Mouse (Mus musculus) thymus, postnatal 10 days (tissue): Measurements from ENCODE around the gene Uvrag.
A peak's percentile ranks its signal among the peaks of the same experiment; 100 is the strongest.
"Not testable (repeated sequence)": the region's sequence is repeated elsewhere in the genome, so short reads cannot be mapped to it uniquely, and the experiment has no call there.

Experiments
- DNase-seq, 2 experiments: peaks; one replicate each; pipeline ENCODE4 v3.0.0; 2021; ENCODE audit warnings: low spot score in 2 of 2

The Uvrag gene

GRCm38 (mm10) chr7:98976839-98977457 is 164.0 kb downstream of the Uvrag start:
- no peak for DNase-seq

- DNase-seq = no peak
Observed at GRCm38 (mm10) chr7:98974590-98974989, 166.4 kb downstream of the Uvrag start.

- no peak for DNase-seq
Observed at GRCm38 (mm10) chr7:98970721-98971120, 170.2 kb downstream of the Uvrag start.

- no peak for DNase-seq
Observed at GRCm38 (mm10) chr7:98968741-98969395, 172.1 kb downstream of the Uvrag start.

GRCm38 (mm10) chr7:98968082-98968674 is 172.8 kb downstream of the Uvrag start:
- no peak for DNase-seq

- DNase-seq = no peak
Observed at GRCm38 (mm10) chr7:98967672-98968071, 173.3 kb downstream of the Uvrag start.

GRCm38 (mm10) chr7:98963581-98963980 is 177.4 kb downstream of the Uvrag start:
- DNase-seq = not testable (repeated sequence)

- peak; percentile 12 to 74 for DNase-seq
Observed at GRCm38 (mm10) chr7:98962547-98963311, 178.2 kb downstream of the Uvrag start.

- DNase-seq = no peak
Observed at GRCm38 (mm10) chr7:98962074-98962473, 178.9 kb downstream of the Uvrag start.

GRCm38 (mm10) chr7:98960274-98960673 is 180.7 kb downstream of the Uvrag start:
- DNase-seq = no peak

GRCm38 (mm10) chr7:98959246-98959645 is 181.7 kb downstream of the Uvrag start:
- no peak for DNase-seq

- no peak for DNase-seq
Observed at GRCm38 (mm10) chr7:98958172-98958571, 182.8 kb downstream of the Uvrag start.

GRCm38 (mm10) chr7:98957111-98957741 is 183.7 kb downstream of the Uvrag start:
- DNase-seq = no peak

- no peak for DNase-seq
Observed at GRCm38 (mm10) chr7:98956609-98957008, 184.3 kb downstream of the Uvrag start.

GRCm38 (mm10) chr7:98953649-98954048 is 187.3 kb downstream of the Uvrag start:
- no peak for DNase-seq

GRCm38 (mm10) chr7:98944986-98945385 is 196.0 kb downstream of the Uvrag start:
- no peak for DNase-seq

GRCm38 (mm10) chr7:98943687-98944086 is 197.3 kb downstream of the Uvrag start:
- DNase-seq = no peak

- no peak for DNase-seq
Observed at GRCm38 (mm10) chr7:98942746-98943145, 198.2 kb downstream of the Uvrag start.

- DNase-seq = no peak
Observed at GRCm38 (mm10) chr7:98939194-98939593, 201.7 kb downstream of the Uvrag start.

- DNase-seq = no peak
Observed at GRCm38 (mm10) chr7:98938621-98939020, 202.3 kb downstream of the Uvrag start.

- no peak for DNase-seq
Observed at GRCm38 (mm10) chr7:98937079-98937813, 203.7 kb downstream of the Uvrag start.
